ENCODE assay signal across 8 mouse cellular contexts in the genomic region with DNA sequence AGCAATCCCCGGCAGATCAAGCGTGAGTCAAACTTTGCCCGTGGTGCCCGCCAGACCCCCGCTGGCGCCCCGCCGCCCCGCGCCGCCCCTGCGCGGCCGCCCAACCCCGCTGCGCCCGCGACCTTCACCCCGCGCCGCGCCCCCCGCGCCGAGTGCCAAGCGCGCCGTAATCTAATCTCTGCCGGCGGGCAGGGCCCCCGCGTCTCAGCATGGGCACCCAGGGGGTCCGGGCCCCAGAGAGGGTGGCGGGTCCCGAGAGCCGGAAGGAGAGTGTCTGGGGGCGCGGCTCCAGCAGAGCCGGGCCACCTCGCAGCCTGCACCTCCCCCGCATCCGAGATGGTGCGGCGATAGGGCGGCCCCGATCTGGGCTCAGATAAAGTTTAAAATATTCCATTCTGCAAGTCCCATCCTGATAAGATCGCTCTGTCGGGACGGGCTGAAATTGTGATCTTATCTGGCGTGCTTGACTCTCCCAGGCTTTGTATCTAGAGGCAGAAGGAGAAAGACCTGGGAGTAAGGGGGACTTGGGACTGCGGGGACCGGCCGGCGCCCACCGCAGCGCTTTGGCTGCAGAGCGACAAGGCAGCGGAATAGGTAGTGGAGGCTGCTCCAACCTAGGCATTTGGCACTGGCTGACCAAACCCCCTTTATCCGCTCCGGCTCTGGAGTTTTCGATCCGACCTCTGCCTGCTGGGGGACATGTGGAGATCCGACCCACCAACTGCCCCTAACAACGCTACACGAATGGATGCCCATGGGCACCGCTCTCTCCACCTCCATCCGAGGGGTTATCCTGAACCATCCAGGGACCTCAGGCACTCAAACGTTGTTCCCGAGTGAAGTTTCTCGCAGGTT. TPM values are rescaled to one million over a fixed set of nuclear protein-coding genes. Genes with fewer than 3 reads are reported as not detected.
DNase-seq lines count a peak whose midpoint lies in the region; ATAC-seq and TF ChIP-seq lines count a peak whose summit lies in the region.

No protein-coding gene starts in this region.

- intact Hi-C loops in heart, adult 2 months (cut with DNase I): loop anchor here (5.0 kb wide), 1 partner anchor 160 kb away; the partner anchor contains the start of gene Mvd

- WGBS in bone marrow, adult 2 months: under 1% methylated on average over 70 of the region's 70 CpGs
- WGBS in heart, adult 2 months: under 1% methylated on average over 70 of the region's 70 CpGs
- under 1% methylated on average over 48 of the region's 70 CpGs for WGBS in kidney, embryonic 14.5 days
- under 1% methylated on average over 69 of the region's 70 CpGs for WGBS in stomach, embryonic 16.5 days

- H3K9me3 ChIP-seq in kidney, embryonic 14.5 days (ENCODE audit: control insufficient read depth, low read length): no peaks in the 10 kb centered on the region
- H3K9me3 ChIP-seq in stomach, embryonic 16.5 days (replicated peaks; ENCODE audit: control insufficient read depth, low read length): no peaks in the 10 kb centered on the region

- H3K27ac ChIP-seq in bone marrow, adult 2 months (ENCODE audit: control insufficient read depth, insufficient read depth, low read depth, low read length, poor library complexity): peak overlapping the region; percentile 94
- H3K27ac ChIP-seq in heart, adult 2 months: peak overlapping the region; percentile 91
- H3K27ac ChIP-seq in kidney, embryonic 14.5 days (ENCODE audit: low read depth, low read length): peak overlapping the region; percentile 88
- H3K27ac ChIP-seq in stomach, embryonic 16.5 days (ENCODE audit: low read length): peak overlapping the region; percentile 82

- no peaks in the 10 kb centered on the region for H3K27me3 ChIP-seq in heart, adult 2 months (ENCODE audit: control insufficient read depth, insufficient read depth, low read length)
- H3K27me3 ChIP-seq in kidney, embryonic 14.5 days (ENCODE audit: control insufficient read depth, insufficient read depth, low read length): peaks cover 5% of the 10 kb centered on the region; the same call in 1 of the 2 replicates
- H3K27me3 ChIP-seq in stomach, embryonic 16.5 days (ENCODE audit: control insufficient read depth, insufficient read depth, low read length): no peaks in the 10 kb centered on the region

- no peak for ATAC-seq in kidney, embryonic 14.5 days (ENCODE audit: low FRiP score, low TSS enrichment)
- no peak for ATAC-seq in stomach, embryonic 16.5 days (ENCODE audit: insufficient read depth, low FRiP score)
- ATAC-seq in monocyte, adult 5-6 weeks (replicated peaks; ENCODE audit: insufficient number of reproducible peaks, low FRiP score, low TSS enrichment, poor library complexity, severe bottlenecking): no peak

- peaks cover 6% of the 10 kb centered on the region; the same call in 1 of the 2 replicates for H3K4me1 ChIP-seq in bone marrow, adult 2 months (ENCODE audit: control insufficient read depth, insufficient read depth, low read length)
- H3K4me1 ChIP-seq in heart, adult 2 months (ENCODE audit: control insufficient read depth, insufficient read depth, low read length): peaks cover 11% of the 10 kb centered on the region
- peaks cover 34% of the 10 kb centered on the region for H3K4me1 ChIP-seq in kidney, embryonic 14.5 days (ENCODE audit: control insufficient read depth, insufficient read depth, low read length)
- H3K4me1 ChIP-seq in stomach, embryonic 16.5 days (ENCODE audit: control insufficient read depth, insufficient read depth, low read length): peaks cover 43% of the 10 kb centered on the region

- TF ChIP-seq EP300 in heart, adult 2 months (IDR thresholded peaks at IDR 0.05; ENCODE audit: insufficient read depth, low read depth, low read length): no peak

- peak overlapping the region; percentile 96 for H3K4me2 ChIP-seq in kidney, embryonic 14.5 days (replicated peaks; ENCODE audit: low read depth, low read length)
- H3K4me2 ChIP-seq in stomach, embryonic 16.5 days (ENCODE audit: low read depth, low read length): peak overlapping the region; percentile 98

- peak overlapping the region; percentile 70 for H3K9ac ChIP-seq in heart, adult 2 months (ENCODE audit: low read depth, low read length)
- H3K9ac ChIP-seq in kidney, embryonic 14.5 days (ENCODE audit: low read depth, low read length): peak overlapping the region; percentile 82
- H3K9ac ChIP-seq in stomach, embryonic 16.5 days (ENCODE audit: low read length): peak overlapping the region; percentile 84

- H3K4me3 ChIP-seq in bone marrow, adult 2 months (replicated peaks; ENCODE audit: control insufficient read depth, low read depth, low read length): peak overlapping the region; percentile 87
- peak overlapping the region; percentile 70 for H3K4me3 ChIP-seq in heart, adult 2 months
- peak overlapping the region; percentile 70 for H3K4me3 ChIP-seq in kidney, embryonic 14.5 days (ENCODE audit: low read length)
- peak overlapping the region; percentile 83 for H3K4me3 ChIP-seq in stomach, embryonic 16.5 days (replicated peaks; ENCODE audit: low read length)

- peak; percentile 36 for DNase-seq in layer of hippocampus, adult 9-11 months
- no peak for DNase-seq in layer of hippocampus, postnatal 14 days (ENCODE audit: low spot score in 2 of 2)
- peak; percentile 58 to 65 for DNase-seq in heart, adult 2 months
- peak; percentile 56 for DNase-seq in lung, postnatal 10 days

- no peaks in the 10 kb centered on the region for H3K36me3 ChIP-seq in heart, adult 2 months (ENCODE audit: control insufficient read depth, insufficient read depth, low read length)
- H3K36me3 ChIP-seq in kidney, embryonic 14.5 days (ENCODE audit: control insufficient read depth, insufficient read depth, low read length): no peaks in the 10 kb centered on the region
- no peaks in the 10 kb centered on the region for H3K36me3 ChIP-seq in stomach, embryonic 16.5 days (ENCODE audit: control insufficient read depth, insufficient read depth, low read length)

- TF ChIP-seq CTCF in bone marrow, adult 2 months (IDR thresholded peaks at IDR 0.05; ENCODE audit: control insufficient read depth, insufficient read depth, low read length): no peak
- TF ChIP-seq CTCF in heart, adult 2 months (IDR thresholded peaks at IDR 0.05): no peak

- H3K79me2 ChIP-seq in heart, adult 2 months (replicated peaks; ENCODE audit: control insufficient read depth, insufficient read depth, low read length): 0 out of 2 replicates have a peak, but pooled peaks cover 3% of the 10 kb centered on the region

- no peak for TF ChIP-seq POLR2A in bone marrow, adult 2 months (IDR thresholded peaks at IDR 0.05; ENCODE audit: borderline replicate concordance, control insufficient read depth, low read depth, low read length)
- no peak for TF ChIP-seq POLR2A in heart, adult 2 months (IDR thresholded peaks at IDR 0.05; ENCODE audit: insufficient read depth, low read depth, low read length)

RNA-seq across cellular contexts. Expression of gene Zfpm1, which starts 0.8 kb away (rescaled TPM):
- 10 to 100 TPM; 28.3 to 31.7 TPM for total RNA-seq in layer of hippocampus, postnatal 14 days (2021)
- 125 and 324 TPM in 2 replicates for polyA plus RNA-seq in bone marrow, adult 2 months (2011; ENCODE audit: insufficient read depth, insufficient read length, low replicate concordance, missing spikeins)
- total RNA-seq in heart, adult 2 months (2021): 10 to 100 TPM; 21.2 to 24.6 TPM
- 20.0 and 20.9 TPM in 2 replicates for polyA plus RNA-seq in heart, adult 2 months (2012; rRNA removed)
- 2.7 and 2.8 TPM in 2 replicates for polyA plus RNA-seq in kidney, embryonic 14.5 days (2014; fragmentation: Nextera tagmentation; extraction: Ambion mirVana)
- 2.0 and 2.1 TPM in 2 replicates for polyA plus RNA-seq in stomach, embryonic 16.5 days (2015; fragmentation: Nextera tagmentation; extraction: Ambion mirVana)
- 7.9 to 23.3 TPM (median 10.3 TPM) in 3 replicates for total RNA-seq in monocyte, adult 5-6 weeks (2017)

Comparison
In these comparisons a context has a peak if more than half of its experiments do, and no peak if none do; other contexts are left out.
1. DNase-seq: peak in layer of hippocampus, adult 9-11 months (single experiment), heart, adult 2 months (2 of 2) and lung, postnatal 10 days (single experiment); none in layer of hippocampus, postnatal 14 days (0 of 2).
2. Peak in every context shown above with its lines, with median percentiles within 50 percentile points of each other: H3K27ac ChIP-seq, H3K4me3 ChIP-seq and H3K9ac ChIP-seq.